Mouse (Mus musculus) heart, postnatal 4 days (tissue): Measurements from ENCODE around the gene Zfp362. TPM values are rescaled to one million over a fixed set of nuclear protein-coding genes. Genes with fewer than 3 reads are reported as not detected.

Experiments used
- DNase-seq: peaks from one replicate; pipeline ENCODE4 v3.0.0; 2021
- total RNA-seq, 2 experiments: library from RNA; stranded (reverse); gene quantifications; 2 replicates each; pipeline ENCODE4 v1.2.3; 2021

Zfp362 gene
- 10 to 100 TPM; 33.9 to 34.4 TPM for total RNA-seq

- DNase-seq: peak; percentile 66
Observed at GRCm38 (mm10) chr4:128806043-128806826, at the start of gene Zfp362. Gene Zfp362, minus strand, starts transcription at chr4:128806045.

DNA sequence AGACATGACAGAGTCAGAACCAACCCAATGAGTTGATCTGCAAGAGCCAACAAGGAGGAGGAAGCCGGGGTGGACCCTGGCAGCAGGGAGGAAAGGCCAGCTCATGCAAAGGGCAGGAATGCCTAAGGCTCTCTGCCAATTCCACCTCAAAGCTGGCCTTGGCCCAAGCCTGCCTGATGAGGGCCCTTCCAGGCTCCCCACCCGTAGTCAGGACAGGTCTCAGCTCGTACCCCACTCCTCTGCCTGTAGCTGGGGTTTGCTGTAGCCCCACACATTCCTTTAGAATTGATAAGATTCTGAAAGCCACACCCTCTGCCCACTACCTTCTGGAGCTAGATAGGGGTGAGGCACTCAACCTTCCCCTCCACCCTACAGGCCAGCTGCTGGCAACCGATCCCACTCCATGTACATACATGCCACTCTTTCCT is 49.8 kb upstream of the Zfp362 start:
- DNase-seq: peak; percentile 89

DNA sequence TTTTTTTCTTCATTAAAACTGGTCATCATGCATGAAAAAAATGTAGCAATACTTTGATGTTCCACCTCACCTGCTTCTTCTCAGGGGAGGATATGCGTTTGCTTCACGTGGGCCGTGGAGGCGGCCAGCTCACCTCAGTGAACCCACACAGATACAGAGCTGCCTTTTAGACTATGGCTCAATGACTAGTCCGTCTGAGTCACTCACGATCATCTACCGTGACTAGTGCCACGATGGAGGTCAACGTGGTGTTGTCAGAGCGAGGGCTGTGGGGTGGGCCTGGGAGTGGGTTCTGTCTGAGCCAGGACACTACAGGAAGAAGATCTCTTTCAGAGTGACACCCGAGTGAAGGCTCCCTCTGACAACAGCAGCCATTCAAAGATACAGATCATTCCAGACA is 47.3 kb upstream of the Zfp362 start:
- no peak for DNase-seq

GRCm38 (mm10) chr4:128852266-128852887 is 46.5 kb upstream of the Zfp362 start:
- DNase-seq: no peak

GRCm38 (mm10) chr4:128849686-128850085 is 43.8 kb upstream of the Zfp362 start:
- no peak for DNase-seq

DNA sequence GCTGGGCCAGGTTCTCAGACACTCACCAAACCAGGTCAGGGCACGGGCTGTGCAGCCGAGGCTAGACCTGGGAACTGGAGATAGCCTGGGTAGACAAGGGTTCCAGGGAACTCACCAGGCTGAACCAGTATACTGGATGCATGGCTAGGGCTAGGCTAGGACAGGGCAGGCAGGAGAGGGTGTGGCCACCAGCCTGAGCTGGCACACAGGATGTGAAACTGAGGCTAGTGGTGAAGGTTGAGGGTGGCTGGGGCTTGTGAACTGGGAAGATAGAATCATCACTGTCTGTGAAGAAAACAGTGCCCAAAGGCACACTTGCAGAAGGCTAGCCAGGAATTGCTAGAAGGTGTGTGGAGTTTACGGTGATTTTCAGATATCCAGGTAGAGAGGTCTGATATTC is 43.1 kb upstream of the Zfp362 start:
- DNase-seq: no peak

DNA sequence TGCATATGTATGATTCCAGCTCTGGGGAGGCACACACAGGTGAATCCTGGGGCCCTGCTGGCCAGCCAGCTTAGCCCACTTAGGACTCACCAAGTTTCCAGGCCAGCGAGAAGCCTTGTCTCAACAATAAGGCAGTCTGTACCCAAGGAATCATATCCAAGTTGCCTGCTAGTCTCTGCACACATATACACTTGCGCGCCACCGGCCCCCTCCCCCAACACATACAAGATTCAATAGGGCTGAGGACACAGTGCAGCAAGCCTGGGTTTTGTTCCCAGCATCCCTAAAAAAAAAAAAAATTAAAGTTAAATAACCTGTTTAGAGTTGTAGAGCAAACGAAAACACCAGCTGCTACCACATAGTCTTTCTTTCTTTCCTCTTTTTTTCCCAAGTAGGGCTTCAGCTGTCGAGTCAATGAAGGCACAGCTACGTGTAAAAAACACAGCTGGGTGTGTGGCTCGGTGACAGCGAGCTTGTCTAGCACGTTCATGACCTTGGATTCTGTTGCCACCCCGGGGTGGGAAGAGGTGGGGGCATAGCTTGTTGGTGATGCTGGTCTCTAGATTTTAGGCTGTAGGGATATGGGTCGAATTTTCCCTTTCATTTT is 39.6 kb upstream of the Zfp362 start:
- no peak for DNase-seq

DNA sequence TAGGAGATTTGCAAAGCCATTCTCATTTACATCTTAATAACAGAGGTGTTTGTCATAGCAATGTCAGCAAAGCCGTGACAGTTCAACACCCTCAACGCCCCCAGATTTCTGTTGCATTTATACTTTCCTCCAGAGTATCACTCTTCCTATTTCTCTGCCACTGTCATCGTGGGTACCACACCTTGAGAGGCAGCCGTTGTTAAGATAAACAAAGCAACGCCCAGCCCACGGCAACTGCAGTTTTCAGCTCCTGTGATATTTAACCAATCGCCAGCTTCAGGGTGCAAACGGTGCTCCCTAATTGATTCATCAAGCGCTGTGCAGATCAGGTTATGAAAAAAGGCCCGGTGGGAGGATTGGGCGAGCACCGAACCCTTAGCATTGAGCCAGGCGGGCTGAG is 38.7 kb upstream of the Zfp362 start:
- no peak for DNase-seq

GRCm38 (mm10) chr4:128841259-128841658 is 35.4 kb upstream of the Zfp362 start:
- DNase-seq: peak; percentile 37

DNA sequence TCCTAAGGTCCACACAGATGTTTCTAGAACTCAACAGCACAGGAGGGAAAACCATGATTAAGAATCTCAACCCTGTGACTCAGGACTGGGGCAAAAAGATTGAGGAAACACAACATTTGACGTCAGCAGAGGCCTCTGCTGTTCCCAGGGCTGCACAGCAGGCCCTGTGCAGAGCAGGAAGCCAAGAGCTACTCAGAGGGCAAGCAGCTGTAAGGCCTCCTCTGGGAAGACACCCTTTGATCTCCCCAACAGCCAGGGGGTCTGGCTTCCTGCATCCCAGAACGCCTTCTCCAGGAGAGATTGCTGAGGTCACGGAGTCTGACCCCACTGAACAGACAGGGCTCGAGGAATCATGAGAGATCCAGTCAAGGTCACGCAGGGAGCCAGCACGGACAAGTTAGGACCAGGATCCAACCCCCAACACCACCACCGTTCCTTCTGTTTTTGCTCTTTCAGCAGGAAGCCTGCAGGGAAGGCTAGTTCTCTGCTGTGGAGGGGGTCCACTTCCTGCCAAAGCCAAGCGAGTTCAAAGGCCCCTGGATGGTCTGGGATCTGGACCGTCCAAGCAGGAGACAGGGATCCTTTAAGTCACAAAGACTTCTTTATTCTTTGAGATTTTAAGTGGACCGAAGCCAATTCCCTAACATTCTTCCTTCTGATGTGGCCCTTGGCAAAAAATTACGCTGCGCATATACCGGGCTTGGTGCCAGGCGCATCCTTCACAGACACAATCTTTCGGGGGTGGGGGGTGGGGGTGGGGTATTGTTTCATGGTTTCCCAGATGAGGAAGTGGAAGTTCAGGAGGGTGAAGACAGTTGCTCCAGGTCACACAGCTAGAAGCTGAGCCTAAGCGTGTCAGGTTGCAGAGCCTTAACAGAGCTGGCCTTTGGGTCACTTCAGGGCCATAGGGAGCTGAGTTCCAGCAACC is 34.2 kb upstream of the Zfp362 start:
- DNase-seq: peak; percentile 73

DNA sequence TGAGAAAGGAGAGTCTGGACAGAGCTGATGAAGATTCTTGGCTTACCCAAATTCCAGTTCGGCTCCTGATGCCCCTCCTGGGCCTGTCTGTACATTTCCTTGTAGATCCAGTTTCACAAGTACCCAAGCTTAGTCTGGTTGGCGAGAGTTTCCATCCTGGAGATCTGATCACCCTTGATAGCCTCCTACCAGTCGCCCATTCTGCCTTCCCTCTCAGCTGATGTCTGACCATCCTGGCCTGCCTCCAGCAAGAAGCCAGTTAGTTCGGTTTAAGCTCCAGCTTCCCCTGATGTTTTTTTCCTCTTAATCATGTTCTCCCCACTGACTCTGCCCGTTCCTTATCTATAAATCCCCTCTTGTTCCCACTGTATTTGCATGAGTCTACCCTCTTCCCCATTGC is 32.4 kb upstream of the Zfp362 start:
- DNase-seq: no peak

- no peak for DNase-seq
Observed at GRCm38 (mm10) chr4:128824131-128824530, 18.3 kb upstream of the Zfp362 start.

DNA sequence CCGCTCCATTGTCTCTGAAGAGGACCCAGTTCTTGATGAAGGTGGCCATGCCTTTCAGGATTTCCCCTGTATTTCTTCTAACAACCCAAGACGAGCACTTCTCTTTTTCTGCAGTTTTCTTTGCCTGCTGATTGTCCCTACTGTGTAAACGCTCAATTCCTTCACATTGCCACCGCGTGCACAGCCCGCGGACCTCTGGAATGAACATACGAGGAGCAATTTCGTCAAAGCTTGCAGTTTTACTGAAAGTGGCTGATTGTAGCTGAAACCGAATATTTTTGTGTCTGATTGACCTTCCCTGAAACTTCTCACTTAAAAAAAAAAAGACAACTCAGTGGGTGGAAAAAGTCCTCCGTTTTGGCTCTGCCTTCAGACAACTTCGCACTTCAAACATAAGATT is 14.7 kb upstream of the Zfp362 start:
- no peak for DNase-seq

- DNase-seq: no peak
Observed at GRCm38 (mm10) chr4:128817011-128817410, 11.2 kb upstream of the Zfp362 start.

DNA sequence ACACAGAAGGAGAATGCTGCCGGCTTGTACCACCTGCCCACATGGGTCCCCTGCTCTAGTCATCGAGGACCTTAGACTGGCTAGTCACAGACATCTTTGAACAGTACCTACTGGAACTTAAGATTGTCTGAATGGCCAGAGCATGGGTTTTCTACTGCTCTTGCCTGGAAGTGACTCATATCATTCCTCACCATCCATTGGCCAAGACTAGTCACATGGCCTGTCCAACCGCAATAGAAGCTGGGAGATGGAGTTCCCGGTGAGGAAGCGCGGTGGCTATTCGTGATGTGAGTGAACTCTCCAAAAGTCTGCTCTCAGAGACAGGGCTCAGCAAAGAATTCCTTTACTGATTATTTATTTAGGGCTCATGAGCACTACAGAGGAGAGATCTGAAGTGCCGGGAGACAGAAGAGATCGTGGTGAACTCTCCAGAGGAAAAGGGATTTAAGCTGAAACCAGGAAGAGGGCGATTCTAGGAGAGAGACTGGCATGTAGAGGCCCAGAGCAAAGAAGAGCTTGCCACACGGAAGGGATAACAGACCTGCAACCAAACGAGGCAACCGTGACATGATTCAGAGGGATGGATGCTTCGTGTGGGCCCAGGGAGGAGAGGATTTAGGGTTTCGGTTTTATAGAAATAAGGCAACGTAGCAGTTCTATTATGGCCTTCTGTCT is 5.7 kb upstream of the Zfp362 start:
- DNase-seq: peak; percentile 78

DNA sequence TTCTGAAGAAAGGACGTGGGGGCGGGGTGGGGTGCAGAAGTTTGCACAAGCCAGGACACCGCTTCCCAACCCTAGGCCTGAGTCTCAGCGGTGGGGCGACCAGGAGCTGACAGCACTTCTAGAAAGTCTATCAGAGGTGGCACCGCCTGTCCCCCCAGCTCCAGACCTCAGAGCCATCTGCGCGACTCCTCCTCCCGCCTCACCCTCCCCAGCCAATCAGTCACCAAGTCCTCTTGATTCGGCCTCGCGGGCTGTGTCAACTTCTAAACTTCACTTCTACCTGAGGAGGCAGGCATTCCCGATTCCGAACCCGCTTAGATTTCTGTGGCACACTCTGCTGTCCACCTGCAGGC is 958 bp upstream of the Zfp362 start:
- DNase-seq: peak; percentile 74

DNA sequence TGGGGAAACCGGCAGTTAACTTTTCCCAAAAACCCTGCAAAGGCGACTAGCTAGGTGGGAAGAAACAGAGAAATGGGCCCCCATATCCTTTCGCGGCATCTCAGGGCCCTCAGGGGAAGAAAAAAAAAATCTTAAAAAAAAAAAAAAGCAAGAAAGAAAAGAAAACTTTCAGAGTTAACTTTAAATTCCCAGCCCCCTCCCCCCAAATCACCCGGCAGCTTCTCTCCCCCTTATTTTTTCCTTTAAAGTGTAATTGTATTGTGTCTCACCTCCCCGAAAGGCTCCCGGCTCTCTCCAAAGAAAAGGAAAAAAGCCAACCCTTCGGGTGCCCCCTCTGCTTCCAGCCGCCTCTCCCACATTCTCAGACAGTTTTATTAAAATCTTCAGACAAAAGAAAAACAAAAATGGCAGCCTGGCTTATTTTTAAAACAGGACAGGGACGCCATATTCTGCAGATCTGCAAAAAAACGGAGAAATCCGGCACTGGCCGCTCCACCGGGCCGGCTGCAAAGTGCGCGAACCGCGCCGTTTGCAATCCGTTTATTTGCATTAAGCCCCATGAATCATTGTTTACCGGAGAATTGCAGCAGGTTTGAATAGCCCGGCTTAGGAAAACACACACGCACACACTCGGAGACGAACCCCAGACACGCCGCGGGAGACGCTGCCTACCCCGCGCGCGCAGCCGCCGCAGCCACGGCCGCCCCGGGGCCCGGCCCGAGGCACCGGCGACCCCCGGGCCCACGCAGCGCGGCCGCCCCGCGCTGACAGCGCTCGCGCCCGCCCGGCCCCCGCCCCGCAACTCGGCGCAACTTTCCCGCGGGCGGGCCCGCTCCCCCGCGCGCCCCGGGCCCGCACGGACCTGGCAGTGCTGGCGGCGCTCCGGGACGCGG is 449 bp downstream of the Zfp362 start:
- DNase-seq: peak; percentile 40

GRCm38 (mm10) chr4:128804426-128805149 is 1.3 kb downstream of the Zfp362 start:
- peak; percentile 39 for DNase-seq

- no peak for DNase-seq
Observed at GRCm38 (mm10) chr4:128803569-128803968, 2.3 kb downstream of the Zfp362 start.
